Mouse (Mus musculus): ENCODE results near the gene Hgd.
A peak's percentile ranks its signal among the peaks of the same experiment; 100 is the strongest.

The Hgd gene

GRCm38 (mm10) chr16:37579994-37580393 lies at the start of gene Hgd:
Hgd (plus strand) TSS chr16:37580153.
- DNase-seq (ENCODE audit: low spot score) = no peak

GRCm38 (mm10) chr16:37530170-37530569 lies 49.8 kb upstream of the Hgd start:
- no peak for DNase-seq (ENCODE audit: low spot score)

GRCm38 (mm10) chr16:37532046-37532445 lies 47.9 kb upstream of the Hgd start:
- no peak for DNase-seq (ENCODE audit: low spot score)

- DNase-seq (ENCODE audit: low spot score) = no peak
Observed at GRCm38 (mm10) chr16:37533369-37534068, 46.4 kb upstream of the Hgd start.

GRCm38 (mm10) chr16:37539240-37539610 lies 40.7 kb upstream of the Hgd start:
- DNase-seq (ENCODE audit: low spot score) = no peak

- DNase-seq (ENCODE audit: low spot score) = peak; percentile 98
Observed at GRCm38 (mm10) chr16:37539611-37540580, 40.1 kb upstream of the Hgd start, which contains the start of the genes Gtf2e1 and Rabl3. Gtf2e1 (minus strand) TSS chr16:37539789. Rabl3 (plus strand) TSS chr16:37539885.

- no peak for DNase-seq (ENCODE audit: low spot score)
Observed at GRCm38 (mm10) chr16:37540776-37541175, 39.2 kb upstream of the Hgd start.

- DNase-seq (ENCODE audit: low spot score) = no peak
Observed at GRCm38 (mm10) chr16:37546312-37546711, 33.6 kb upstream of the Hgd start.

GRCm38 (mm10) chr16:37550266-37550665 lies 29.7 kb upstream of the Hgd start:
- DNase-seq (ENCODE audit: low spot score) = no peak

GRCm38 (mm10) chr16:37550981-37551380 lies 29.0 kb upstream of the Hgd start:
- DNase-seq (ENCODE audit: low spot score) = no peak

GRCm38 (mm10) chr16:37552824-37553223 lies 27.1 kb upstream of the Hgd start:
- DNase-seq (ENCODE audit: low spot score) = no peak

GRCm38 (mm10) chr16:37562414-37562813 lies 17.5 kb upstream of the Hgd start:
- DNase-seq (ENCODE audit: low spot score) = no peak

GRCm38 (mm10) chr16:37562961-37563360 lies 17.0 kb upstream of the Hgd start:
- no peak for DNase-seq (ENCODE audit: low spot score)

GRCm38 (mm10) chr16:37565117-37565516 lies 14.8 kb upstream of the Hgd start:
- no peak for DNase-seq (ENCODE audit: low spot score)

- no peak for DNase-seq (ENCODE audit: low spot score)
Observed at GRCm38 (mm10) chr16:37566107-37566506, 13.8 kb upstream of the Hgd start.

- DNase-seq (ENCODE audit: low spot score) = no peak
Observed at GRCm38 (mm10) chr16:37567113-37568050, 12.6 kb upstream of the Hgd start.

- DNase-seq (ENCODE audit: low spot score) = no peak
Observed at GRCm38 (mm10) chr16:37571554-37571953, 8.4 kb upstream of the Hgd start.

GRCm38 (mm10) chr16:37572117-37572754 lies 7.7 kb upstream of the Hgd start:
- DNase-seq (ENCODE audit: low spot score) = no peak

GRCm38 (mm10) chr16:37573061-37573460 lies 6.9 kb upstream of the Hgd start:
- DNase-seq (ENCODE audit: low spot score) = no peak

GRCm38 (mm10) chr16:37575325-37575724 lies 4.6 kb upstream of the Hgd start:
- no peak for DNase-seq (ENCODE audit: low spot score)

GRCm38 (mm10) chr16:37579591-37579990 lies 362 bp upstream of the Hgd start:
- DNase-seq (ENCODE audit: low spot score) = no peak
